Mouse (Mus musculus): ENCODE data around the gene Wnt9a.

The Wnt9a gene

DNA sequence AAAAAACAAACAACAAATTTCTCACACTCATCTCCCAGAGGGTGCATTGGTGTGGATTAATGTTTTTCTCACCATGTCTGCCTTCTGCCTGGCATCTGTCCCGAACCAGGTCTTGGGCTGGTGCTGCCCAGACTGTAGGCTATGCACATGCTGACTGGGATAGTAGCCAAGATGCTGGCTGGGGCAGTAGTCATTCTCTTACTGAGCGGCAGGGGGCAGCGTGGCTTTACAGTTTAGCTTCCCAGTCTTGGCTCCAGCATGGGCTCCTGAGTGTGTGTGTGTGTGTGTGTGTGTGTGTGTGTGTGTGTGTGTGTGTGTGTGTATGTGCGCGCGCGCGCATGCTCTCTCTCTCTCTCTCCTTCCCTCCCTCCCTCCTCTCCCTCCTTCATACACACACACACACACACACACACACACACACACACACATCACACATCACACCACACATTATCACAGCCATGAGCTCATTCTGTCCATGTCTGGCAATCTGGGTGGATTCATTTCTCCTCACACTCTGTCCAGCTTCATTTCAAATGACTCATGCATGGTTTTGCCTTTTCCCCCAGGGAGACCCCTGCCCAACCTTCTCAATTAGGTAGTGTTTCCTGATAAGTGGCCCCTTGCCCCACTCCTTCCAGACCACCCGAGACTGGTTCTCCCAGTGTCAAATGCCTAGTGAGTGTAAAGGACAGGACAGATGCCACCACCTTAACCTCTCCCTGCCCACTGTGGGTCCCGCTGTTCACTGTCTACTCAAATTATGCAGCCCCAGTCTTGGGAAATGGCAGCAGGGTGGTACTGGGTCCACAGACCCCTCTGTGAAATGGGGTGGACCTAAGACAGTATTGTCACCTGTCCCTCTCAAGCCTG lies 3.8 kb upstream of the Wnt9a start:
- DNase-seq (ENCODE audit: low spot score in 2 of 2): peak; percentile 93 to 95

DNA sequence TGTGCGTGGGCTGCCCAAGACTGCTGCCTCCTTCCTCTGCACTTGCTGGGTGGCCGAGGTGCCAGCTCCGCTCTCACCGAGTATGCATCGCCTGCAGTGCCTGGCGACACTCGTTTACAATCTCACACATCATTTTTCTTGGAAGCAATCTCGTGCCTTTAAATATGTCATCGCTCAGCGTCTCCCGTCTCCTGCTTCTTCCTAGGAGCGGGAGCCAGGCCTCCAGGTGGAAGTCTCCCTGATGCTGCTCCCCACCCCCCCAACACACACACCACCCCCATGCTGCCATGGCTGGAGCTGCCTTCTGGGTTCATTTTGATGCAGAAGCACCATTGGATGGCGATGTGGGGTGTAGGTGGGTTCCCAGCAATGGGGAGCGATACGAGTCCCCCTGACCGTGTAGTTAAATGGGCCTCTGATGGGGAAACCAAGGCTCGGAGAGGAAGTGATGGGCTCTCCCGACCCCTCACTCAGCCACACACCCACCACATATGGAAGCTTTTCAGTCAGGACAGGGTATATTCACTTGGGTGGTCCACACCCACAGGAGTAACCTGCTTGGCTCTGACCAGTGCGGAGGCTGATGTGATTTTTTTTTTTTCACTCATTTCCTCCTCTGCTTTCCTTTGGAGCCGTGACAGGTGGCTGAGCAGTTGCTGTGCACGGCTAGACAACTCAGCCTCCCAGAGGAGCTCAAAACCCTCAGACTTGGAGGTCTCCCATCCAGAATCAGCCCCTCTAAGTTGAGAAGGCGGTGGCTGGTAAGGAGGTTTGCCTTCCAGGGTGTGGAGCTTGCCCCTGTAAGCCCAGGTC lies 1.5 kb upstream of the Wnt9a start:
- peak; percentile 64 to 78 for DNase-seq (ENCODE audit: low spot score in 2 of 2)

DNA sequence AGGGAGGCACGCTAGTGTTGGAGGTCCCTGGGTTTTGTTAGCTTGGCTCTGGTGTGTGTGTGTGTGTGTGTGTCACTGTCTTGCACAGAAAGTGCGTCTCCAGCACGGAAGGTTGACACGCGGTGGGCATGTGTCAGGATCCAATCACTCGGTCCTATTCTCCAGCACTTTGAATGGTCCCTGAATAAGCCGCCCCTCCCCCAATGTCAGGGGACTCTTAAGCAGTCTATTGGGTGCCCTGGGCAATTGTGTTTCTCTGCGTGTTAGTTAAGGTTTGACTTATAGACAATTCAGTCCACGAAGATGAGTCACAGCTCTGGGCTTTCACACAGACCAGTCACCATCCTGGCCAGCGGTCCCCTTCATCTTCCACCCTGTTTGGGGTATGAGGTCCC lies 910 bp upstream of the Wnt9a start:
- peak in 1 of 2 experiments; percentile 62 for DNase-seq (ENCODE audit: low spot score in 2 of 2)

DNA sequence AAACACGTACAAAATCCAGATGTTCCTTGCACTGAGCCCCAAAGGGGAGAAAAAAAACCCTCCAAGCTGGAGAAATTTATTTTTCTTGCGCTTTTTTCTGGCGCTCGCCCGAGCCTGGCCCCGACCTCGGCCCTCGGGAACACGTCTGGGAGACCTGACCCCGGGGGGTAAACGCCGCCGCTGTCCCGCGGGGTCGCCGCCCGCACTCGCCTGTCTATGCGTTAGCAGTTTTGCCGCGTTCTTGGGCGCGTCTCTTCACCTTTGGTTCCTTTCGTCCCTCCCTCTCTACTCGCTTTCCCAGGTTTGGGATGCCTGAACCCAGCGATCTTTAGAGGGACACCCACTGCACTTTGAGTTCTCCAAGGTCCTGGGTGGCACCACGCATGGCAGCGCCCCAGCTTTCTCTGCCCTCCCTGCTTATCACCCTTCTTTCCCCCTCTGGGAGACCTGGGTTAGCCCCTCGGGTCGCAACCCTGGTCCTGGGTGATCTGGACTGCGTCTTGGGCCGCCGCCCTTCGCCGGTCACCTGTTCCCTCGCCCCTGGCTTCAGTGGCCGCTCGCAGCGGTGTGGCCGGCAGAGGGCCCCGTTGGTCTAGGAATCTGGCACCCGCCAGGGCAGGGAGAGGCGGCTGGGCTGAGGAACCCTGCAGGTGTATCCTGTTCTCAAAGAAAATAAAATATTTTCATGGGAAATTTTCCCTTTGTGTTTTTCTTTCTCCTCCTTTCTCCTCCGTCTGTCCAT lies 865 bp downstream of the Wnt9a start:
- peak; percentile 78 to 86 for DNase-seq (ENCODE audit: low spot score in 2 of 2)

DNA sequence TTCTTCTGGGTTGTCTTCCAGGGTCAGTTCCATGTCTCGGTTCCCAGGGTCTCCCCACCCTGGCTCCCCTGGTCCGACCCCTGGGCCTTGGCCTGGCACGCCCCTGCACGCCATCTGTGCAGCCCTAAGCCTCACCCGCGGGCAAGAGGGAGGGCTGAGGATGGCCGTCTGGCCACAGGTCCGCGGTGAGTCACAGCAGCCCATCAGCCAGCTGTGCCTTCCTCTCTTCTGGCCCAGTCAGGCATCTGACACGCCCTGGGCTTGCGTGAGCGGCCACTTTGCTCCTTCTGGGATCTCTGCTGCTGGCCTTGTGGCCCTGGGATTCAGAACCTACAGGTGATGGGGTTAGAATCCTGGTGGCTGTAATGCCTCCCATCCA lies 1.4 kb downstream of the Wnt9a start:
- peak in 1 of 2 experiments; percentile 42 for DNase-seq (ENCODE audit: low spot score in 2 of 2)

DNA sequence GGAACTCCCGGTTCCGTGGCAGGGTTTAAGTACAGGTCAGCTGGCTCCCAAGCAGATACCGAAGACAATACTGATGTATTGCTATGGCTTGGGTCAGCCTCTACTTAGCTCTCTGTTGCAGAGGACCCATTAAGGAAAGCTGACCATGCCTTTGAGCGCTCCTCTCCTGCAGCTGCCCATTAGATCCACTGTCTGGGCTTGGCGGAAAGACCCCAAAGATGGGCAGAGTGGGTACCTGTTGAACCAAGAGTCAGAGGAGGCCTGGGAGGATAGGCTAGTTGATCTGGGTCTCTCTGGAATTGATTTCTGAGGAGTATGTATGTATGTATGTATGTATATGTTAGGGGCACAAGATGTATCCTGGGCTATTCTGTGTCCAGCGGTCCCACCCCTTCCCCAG lies 1.9 kb downstream of the Wnt9a start:
- DNase-seq (ENCODE audit: low spot score in 2 of 2): no peak

DNA sequence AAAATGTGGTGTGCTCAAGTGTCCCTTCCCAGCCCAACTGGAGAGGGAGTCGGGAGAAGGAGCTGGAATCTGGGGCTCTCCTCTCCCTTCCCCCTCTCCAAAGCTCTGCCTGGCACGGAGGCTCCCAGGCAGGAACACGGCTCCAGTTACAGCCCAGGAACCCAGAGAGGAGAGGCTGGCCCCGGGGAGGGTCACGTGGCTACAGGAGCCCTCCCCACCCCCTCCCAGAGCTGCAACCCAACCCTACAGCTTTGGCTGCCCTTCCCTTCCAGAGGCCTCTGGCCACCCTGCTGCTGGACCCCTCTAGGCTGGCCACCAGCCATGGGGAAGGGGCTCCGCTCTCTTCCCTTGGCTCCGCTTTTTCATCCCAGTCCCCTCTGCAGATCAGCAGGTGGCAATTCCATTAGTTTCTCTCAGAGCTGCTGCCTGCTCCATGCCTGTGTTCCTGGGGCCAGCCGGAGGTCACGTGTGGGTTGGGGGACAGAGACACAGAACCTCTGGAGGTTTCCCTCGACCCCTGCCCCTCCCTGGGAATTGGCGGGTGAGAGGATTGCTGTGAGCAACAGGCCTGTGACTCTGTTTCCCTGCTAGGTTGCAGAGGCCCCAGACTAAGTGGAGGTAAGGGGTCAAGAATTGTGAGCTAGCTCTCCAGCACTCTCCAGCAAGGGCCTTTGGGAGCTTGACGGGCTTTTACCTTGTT lies 2.5 kb downstream of the Wnt9a start:
- peak; percentile 49 to 63 for DNase-seq (ENCODE audit: low spot score in 2 of 2)

DNA sequence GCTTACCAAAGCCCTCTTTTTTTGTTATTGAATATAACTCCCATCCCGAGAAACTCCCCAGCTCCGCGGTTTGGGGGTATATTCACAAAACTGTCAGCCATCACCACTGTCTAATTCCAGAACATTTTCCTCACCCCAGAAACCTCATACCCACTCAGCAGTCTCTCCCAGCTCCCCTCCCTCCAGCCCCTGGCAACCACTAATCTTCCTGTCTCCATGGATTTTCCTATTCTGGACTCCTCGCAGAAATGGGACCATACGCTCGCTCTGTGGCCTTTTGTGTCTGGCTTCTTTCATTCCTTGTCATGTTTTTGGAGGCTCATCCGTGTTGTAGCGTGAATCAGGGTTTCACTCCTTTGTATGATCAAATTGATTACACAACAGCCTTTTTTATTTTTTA lies 3.2 kb downstream of the Wnt9a start:
- peak; percentile 53 to 56 for DNase-seq (ENCODE audit: low spot score in 2 of 2)

DNA sequence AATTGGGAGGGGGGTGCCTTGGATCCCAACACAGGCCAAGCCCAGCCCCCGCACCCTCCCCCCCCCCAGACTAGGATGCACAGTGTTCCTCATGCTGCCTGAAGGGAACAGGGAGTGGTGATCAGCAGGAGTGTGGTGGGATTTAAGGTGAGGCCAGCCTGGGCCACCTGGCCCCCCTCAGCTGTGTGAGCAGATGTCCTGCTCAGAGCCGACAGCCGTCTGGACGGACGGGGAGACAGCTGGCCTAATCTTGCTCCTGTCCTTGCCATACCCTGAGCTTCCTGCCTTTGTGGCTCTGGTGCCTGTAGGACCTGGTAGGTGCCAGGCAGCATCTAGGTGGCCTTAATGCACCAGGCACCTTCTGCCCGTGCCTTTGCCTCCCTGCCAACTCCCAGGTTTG lies 5.3 kb downstream of the Wnt9a start:
- no peak for DNase-seq (ENCODE audit: low spot score in 2 of 2)

DNA sequence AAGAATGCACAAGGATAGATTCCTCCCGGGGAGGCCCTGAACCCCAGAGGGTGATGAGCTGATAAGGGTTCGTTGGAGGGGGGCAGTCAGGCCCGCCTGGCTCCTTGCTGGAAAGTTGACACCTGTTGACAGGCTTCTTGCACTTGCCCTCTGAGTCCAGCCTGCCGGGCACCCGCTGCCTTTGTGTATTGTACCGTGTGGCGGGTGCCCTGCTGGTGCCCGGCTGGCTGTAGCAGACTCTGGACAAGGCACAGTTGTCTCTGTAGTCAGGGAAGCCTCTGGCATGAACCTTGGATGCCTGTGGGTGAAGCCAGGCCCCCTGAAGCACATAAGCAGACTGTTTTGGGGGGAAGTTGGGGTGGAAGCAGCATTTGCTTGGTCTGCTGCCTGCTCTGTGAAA lies 5.8 kb downstream of the Wnt9a start:
- DNase-seq (ENCODE audit: low spot score in 2 of 2): peak in 1 of 2 experiments; percentile 38

DNA sequence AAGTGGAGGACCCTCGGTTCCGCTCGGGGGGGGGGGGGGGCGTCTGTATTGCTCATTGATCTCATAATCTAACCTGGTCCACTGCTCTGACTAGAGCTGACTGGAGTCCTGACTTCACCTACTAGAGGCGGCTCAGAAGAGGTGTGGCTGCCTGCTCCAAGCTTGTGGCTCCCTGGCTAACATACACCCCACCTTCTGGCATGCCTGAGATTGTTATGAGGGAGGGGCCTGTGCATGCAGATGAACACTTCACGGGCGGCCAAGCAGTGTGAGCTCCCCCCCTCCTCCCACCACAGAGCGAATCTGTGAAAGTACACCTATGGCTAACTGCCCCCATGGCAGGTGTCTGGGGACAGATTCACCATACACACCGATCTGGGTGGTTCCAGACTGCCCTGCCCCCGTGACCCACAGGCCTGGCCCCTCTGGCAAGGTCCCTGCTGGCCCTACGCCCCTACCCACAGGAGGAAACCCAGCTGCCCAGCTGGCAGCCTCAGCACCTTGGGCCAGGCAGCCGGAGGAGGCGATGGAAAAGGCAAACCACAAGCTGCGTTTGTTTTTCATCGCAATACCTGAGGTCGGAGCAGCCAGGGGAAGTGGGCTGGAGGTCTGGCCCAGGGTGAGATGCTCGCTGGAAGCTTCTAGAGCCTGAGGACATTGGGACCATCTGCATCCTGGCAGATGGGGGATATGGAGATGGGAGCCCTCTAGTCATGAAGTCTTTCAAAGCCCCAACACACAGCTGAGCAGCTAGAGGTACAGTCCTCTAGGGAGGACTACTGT lies 6.5 kb downstream of the Wnt9a start:
- no peak for DNase-seq (ENCODE audit: low spot score in 2 of 2)

DNA sequence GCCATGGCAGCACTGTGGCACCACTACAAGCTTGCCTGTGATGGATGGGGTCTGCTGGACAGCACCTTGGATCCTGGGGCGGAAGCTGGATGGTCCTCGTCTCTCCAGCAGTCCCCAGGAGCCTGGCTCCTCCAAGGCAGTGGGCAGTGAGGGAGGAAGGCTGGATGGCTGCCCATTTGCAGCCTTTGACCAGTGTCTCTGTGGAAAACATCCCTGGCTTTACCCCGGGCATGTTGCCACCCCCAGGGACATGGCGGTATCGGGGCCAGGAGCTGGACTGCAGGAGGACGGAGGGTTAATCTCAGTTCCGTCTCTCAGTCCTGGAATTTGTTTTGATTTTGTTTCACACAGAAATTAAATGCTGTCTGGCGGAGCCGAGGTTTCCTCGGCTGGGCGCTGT lies 7.2 kb downstream of the Wnt9a start:
- peak; percentile 40 to 54 for DNase-seq (ENCODE audit: low spot score in 2 of 2)

DNA sequence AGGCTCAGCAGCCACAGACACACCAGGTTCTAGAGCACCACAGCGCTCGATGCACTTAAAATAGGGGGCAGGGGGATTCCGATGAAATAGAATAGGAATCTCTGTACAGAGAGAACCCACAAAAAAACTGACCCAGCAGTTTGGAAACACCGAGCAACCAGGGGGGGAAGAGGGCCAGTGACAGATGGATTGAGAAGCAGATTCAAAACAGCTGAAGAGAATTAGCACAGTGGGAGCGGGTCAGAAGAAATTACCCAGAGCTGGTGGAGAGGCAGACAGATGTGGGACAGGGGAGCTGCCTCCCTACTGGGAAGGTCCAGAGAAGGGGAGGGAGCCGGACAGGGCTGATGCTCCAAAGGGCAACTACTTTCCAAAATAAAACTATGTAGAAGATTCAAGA lies 9.8 kb downstream of the Wnt9a start:
- DNase-seq (ENCODE audit: low spot score in 2 of 2): no peak

DNA sequence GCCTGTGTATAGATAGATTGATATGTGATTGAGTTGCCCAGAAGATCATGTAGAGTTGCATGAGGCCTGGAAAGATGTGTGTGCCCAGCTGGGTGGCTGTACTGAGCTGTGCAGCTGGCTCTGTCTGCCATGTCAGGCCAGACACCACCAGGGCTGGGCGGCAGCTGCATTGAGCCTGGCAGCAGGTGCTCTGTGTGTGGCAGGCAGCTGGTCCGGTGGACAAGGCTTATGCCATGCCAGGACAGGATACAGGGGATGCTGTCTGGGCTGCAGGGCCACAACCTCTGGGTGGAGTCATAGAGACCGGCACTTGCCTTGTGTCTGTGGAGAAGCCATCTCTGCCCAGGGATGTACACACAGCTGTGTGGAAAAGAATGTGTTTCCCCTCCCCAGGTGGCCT lies 16.3 kb downstream of the Wnt9a start:
- no peak for DNase-seq (ENCODE audit: low spot score in 2 of 2)

DNA sequence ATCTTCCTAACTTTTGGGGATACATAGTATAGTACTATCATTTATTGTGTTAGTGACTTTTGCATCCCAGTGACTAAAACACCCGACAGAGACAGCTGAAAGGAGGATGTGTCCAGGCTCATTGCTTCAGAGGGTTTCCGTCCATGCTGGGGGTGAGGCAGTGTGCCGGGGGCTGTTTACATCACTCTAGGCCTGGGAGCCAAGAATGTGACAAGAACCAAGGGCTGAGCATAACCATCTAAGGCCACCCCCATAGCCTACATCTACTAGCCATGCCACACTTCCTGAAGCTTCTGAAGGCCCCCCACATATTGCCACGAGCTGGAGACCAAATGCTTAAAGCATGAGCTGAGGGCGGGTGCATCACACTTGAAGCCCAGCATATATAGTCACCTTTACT lies 18.0 kb downstream of the Wnt9a start:
- DNase-seq (ENCODE audit: low spot score in 2 of 2): no peak

DNA sequence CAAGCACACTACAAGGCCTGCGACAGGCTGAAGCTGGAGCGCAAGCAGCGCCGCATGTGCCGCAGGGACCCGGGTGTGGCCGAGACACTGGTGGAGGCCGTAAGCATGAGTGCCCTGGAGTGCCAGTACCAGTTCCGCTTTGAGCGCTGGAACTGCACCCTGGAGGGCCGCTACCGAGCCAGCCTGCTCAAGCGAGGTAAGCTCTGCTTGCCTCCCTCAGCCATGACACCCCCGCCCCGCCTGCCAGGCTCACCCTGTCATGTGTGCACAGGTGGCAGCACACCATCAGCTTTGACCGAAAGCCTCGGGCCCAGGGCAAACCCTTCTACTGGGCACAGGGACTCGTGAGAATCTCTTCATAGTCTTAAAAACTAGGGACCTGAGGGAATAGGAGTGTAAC lies 20.9 kb downstream of the Wnt9a start:
- no peak for DNase-seq (ENCODE audit: low spot score in 2 of 2)

DNA sequence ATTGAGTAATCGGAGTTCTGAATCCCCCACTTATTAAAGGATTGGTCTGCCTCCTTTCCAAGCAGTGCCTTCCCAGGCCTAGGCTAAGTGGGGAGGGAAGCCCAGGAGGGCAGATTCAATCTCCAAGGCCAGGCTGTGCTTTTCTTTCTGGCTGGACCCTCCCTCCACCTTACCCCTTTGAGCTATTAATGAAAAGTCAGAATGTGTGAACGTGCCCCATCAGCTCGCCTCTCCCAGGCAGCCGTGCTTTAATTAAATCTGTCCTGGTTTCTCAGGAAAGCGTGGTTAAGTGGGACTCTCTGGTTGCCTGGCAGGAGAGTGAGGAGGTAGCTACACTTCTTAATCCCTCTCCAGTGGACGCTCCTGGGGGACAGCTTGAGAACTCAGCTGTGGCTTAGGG lies 22.9 kb downstream of the Wnt9a start:
- no peak for DNase-seq (ENCODE audit: low spot score in 2 of 2)

DNA sequence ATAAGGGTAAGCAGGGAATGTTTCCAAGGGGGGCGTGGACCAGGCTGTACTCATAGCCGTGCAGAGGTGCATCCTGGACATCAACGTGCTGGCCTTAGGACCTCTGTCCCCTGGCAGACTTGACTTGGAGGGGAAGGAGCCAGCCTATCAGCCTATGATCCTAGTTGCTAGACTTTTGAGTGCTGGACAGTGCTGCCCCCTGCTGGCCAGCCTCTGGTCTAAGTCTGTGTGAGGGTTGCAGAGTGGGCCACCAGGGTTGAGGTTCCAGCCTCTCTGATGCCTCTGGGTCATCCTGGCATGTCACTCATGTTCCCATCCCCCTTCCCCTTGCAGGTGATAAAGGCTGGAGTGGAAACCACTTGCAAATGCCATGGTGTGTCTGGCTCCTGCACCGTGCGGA lies 23.8 kb downstream of the Wnt9a start:
- DNase-seq (ENCODE audit: low spot score in 2 of 2): peak; percentile 61 to 78

DNA sequence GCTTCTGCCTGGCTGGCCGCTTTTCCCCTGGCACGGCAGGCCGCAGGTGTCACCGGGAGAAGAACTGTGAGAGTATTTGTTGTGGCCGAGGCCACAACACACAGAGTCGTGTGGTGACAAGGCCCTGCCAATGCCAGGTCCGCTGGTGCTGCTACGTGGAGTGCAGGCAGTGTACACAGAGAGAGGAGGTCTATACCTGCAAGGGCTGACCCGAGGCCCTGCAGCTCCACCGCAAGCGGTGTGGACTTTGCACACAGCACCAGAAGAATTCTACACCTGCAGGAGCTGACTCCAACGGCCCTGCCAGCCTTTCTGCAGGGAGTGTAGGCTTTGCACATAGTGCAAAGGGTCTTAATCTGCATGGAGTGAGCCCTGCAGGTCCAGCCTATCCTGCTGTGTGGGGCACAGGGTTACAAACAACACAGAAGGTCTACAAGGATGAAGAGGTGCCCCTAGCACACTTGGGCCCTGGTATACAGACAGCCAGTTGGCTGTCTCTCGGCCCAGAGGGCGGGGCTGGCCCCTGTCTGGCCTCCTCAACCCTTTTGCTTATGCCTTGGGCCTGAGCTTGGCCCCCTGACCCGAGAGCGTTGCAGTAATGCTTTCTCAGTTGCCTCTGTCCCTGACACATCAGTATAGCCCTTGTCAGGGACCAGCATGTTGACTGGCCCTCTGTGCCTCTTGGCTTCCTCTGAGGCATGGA lies 24.6 kb downstream of the Wnt9a start:
- DNase-seq (ENCODE audit: low spot score in 2 of 2): peak in 1 of 2 experiments; percentile 32

DNA sequence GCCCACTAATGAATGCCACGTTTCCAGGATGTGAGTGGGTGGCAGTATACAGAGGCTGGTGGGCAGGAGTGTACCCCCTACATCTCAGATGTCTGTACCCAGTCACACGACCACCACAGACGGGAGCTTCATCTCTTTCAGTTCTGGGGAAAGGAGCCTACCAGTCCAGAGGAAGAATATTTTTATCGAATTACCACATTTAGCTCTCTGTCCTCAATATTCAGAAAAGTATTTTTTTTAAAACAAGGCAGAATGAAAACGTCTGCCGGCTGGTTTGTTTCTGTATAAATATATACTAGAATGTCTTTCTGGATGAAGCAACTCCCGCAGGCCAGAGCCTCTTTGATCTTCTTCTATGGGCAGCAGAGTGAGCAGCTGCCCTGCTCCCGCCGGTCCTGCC lies 26.2 kb downstream of the Wnt9a start:
- DNase-seq (ENCODE audit: low spot score in 2 of 2): peak in 1 of 2 experiments; percentile 19

Data from right cerebral cortex, postnatal 10 days (tissue).